Mouse (Mus musculus): ENCODE data around the gene Cysrt1.

Cysrt1 gene

DNA sequence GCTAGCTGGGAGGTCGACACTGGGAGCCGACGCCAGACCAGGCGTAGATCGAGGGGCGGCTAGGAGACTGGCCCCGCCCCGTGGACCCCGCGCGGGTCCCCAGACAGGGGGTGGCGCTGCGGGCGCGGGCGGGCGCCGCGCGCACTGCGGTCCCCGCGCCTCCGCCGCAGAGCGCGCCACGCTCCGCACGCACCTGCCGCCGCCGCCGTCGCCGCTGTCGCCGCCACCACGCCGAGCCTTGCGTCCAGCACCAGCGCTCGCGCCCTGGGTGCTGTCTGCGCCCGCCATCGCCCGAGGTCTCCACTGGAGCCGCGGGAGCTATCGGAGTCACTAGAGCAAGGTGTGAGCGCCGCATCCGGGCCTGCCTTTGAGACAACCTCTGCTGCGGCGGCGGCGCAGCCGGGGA lies at the start of gene Cysrt1, which contains the start of gene Rnf208:
Cysrt1 (minus strand) TSS at position 352 of the 406 bp plus-strand sequence.
Rnf208 (plus strand) TSS at position 155 of the 406 bp plus-strand sequence.
- peak; percentile 71 for DNase-seq

DNA sequence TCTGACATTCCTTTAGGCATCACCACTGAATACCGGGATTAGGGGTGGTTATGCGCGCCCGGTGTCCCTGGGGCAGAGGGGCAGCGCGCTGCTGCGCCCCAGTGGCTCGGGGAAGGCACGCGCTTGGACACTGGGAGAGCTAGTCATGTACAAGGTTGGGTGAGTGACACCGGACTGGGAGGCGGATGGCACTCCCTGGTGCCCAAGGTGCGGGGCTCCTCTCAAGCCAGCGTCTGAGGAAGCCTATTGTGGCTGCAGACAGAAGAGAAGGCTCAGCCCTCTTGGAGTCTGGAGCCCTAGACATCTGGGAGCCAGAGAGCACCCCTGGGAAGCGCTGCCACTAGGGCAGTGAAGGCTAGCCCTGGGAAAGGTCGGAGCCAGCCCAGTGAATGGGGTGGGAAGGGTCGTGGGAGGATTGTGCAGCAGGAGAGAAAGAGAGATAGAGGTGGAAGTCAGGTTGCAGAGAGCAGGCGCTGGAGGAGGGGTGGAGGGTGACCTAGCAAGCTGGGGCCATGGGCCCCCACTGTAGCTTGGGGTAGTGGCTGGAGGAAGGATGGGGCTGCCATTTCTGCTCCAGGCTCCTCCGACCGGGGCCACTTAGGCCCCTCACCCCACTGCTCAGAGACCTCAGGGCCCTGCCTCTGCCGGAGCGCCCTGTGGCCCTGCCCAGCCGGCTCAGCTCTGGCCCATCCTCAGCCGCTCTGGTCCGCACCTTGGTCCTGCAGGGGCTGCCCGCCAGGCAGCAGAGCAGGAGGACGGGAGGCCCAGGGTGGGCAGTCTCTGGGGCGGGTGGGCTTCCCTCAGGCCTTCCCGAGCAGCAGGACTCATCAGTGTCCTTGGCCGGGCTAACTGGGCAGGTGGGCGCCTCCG lies 49.2 kb upstream of the Cysrt1 start:
- DNase-seq = no peak

DNA sequence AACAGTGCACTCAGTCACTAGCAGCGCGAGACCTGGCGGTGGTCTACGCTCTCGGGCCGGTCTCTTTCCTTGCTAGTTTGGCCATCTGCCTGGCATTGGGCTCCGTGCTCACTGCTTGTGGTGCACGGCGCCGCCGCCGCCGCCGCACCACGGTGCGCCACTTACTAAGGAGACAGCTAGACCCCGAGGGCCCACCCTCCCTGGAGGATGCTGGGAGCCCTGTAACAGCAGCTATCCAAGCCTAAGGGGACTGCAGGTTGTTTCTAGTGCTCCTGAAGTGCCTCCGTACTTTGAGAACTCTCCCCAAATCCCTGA lies 48.5 kb upstream of the Cysrt1 start:
- DNase-seq = no peak

DNA sequence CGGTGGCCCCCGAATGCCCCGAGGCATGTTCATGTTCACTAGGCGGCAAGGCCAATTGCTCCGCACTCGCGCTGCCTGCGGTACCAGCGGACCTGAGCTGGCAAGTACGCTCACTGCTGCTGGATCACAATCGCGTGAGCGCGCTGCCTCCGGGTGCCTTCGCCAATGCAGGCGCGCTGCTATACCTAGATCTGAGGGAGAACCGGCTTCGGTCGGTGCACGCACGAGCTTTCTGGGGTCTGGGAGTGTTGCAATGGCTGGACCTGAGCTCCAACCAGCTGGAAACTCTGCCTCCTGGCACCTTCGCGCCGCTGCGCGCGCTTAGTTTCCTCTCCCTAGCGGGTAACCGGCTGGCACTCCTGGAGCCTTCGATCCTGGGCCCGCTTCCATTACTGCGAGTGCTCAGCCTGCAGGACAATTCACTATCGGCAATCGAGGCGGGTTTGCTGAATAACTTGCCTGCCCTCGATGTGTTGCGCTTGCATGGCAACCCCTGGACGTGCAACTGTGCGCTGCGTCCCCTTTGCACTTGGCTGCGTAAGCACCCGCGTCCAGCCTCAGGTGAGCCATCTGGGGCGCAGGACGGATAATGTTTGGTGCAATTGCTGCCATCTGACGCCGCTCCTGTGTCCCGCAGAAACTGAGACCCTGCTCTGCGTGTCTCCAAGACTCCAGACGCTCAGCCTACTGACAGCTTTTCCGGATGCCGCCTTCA lies 48.0 kb upstream of the Cysrt1 start:
- DNase-seq = no peak

- no peak for DNase-seq
Measured at GRCm38 (mm10) chr2:25289651-25290050, 47.4 kb upstream of the Cysrt1 start, which contains the start of gene Lrrc26. TSS of gene Lrrc26 (plus strand) at chr2:25289915.

- DNase-seq = no peak
Measured at GRCm38 (mm10) chr2:25288734-25289345, 46.6 kb upstream of the Cysrt1 start.

- DNase-seq = no peak
Measured at GRCm38 (mm10) chr2:25287927-25288649, 45.8 kb upstream of the Cysrt1 start, which contains the start of gene Tmem210. TSS of gene Tmem210 (plus strand) at chr2:25288145.

GRCm38 (mm10) chr2:25286837-25287636 lies 44.8 kb upstream of the Cysrt1 start:
- no peak for DNase-seq

DNA sequence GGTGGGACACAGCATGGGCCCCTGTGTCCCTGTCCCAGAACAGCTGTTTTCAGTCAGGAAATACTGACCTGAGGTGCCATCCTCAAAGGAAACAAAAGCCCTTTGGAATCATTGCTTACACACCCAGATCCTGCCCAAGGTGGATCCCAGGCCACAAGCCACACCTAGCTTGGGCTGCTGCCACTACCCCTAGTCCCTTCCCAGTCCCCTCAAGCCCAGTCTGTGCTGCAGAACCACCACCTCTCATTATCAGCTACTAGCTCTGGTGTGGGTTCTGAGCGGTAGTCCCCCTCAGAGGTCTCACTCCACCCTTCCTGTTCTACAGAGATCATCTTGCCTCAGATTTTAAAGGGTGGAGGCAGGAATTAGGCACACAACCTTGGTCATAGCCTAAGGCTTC lies 44.1 kb upstream of the Cysrt1 start:
- no peak for DNase-seq

GRCm38 (mm10) chr2:25285551-25285950 lies 43.3 kb upstream of the Cysrt1 start:
- no peak for DNase-seq

- DNase-seq = peak; percentile 90
Measured at GRCm38 (mm10) chr2:25278928-25279882, 37.0 kb upstream of the Cysrt1 start.

- no peak for DNase-seq
Measured at GRCm38 (mm10) chr2:25273010-25273409, 30.8 kb upstream of the Cysrt1 start.

- no peak for DNase-seq
Measured at GRCm38 (mm10) chr2:25272515-25272914, 30.3 kb upstream of the Cysrt1 start.

GRCm38 (mm10) chr2:25271827-25272511 lies 29.7 kb upstream of the Cysrt1 start, which contains the start of the genes Ssna1 and Anapc2:
TSS of gene Ssna1 (minus strand) at chr2:25272438.
TSS of gene Anapc2 (plus strand) at chr2:25272478.
- DNase-seq = peak; percentile 98

DNA sequence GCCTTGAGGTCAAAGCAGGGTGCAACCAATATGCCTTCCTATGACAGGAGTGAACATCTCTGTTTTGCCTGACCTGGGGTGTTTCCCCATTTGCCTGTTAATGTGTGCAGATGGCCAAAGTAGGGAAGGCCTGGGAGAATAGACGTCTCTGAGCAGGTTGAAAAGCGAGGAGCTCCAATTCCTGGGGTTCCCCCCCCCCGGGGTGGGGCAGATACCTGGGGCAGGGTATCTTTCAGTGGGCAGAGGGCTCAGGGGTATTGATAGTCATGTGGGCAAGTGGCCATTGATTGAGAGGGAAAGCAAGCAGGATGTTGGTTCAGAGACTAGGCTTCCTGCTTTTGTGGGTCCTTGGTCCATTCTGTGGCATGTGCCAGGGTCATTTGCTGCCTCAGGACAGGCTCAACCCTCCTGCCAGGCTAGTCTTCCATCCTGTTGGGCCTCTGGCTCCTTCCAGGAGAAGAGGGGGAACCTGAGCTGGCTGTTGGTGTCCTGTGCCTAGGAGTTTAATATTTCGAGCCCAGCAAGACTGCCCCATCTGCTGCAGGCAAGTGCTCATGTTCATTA lies 25.6 kb upstream of the Cysrt1 start:
- no peak for DNase-seq

DNA sequence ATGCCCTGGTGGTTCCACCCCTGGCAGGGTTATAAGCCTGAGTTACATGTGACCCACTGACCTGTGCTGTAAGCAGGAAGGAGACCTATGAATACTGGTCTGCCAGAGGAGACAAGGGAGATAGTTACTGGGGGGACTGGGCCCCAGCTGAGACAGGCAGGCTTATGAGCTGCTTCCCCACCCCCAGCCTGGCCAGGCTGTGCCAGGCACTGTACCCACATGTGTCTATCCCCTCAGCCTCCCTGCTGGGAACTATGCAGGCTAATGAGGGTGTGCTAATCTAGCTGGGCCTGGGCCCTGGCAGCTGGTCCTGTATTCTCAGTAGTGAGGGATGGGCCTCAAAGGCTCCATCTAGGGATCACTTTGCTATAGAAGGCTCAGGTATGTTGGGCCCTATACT lies 25.0 kb upstream of the Cysrt1 start:
- DNase-seq = no peak

- no peak for DNase-seq
Measured at GRCm38 (mm10) chr2:25266720-25267119, 24.5 kb upstream of the Cysrt1 start.

GRCm38 (mm10) chr2:25265897-25266656 lies 23.8 kb upstream of the Cysrt1 start:
- no peak for DNase-seq

DNA sequence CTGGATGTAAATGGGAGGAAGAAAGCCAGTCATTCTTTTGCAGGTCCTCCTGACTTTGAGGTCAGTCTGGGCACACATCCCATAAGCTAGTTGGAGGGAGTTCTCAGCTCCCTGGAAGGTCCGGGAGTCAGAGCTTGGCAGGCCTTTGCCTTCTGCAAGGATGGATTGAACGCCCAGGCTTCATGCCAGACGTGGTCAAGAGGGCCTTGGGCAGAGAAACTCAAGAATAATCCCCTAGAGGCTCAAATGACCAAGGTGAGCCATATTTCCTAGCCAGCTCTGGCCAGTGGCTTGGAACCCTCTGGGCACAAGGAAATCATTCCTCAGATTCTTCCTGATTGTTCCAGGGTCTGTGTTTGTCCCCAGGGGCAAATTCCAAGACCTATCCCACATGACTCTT lies 22.6 kb upstream of the Cysrt1 start:
- DNase-seq = no peak
